Mouse (Mus musculus) intestine, embryonic 16.5 days (tissue): ENCODE measurements around the gene Zfp91. TPM values are rescaled to one million over a fixed set of nuclear protein-coding genes. Genes with fewer than 3 reads are reported as not detected.

Source experiments
- ATAC-seq: fragments of 200-750 bp; cut with Nextera tagmentation; 2 replicates; pipeline ENCODE4 v1.8.0; 2017; ENCODE audit warnings: moderate TSS enrichment, moderate library complexity
- H3K27ac ChIP-seq: fragments of 300-500 bp; sonication (generic); 2 replicates; pipeline ENCODE4 v1.5.1; 2014; ENCODE audit warnings: mild to moderate bottlenecking, low read length
- H3K27me3 ChIP-seq: fragments of 300-500 bp; sonication (generic); replicated peaks from 2 replicates; pipeline ENCODE4 v1.6.1; 2014; ENCODE audit warnings: low read length, control low read depth, mixed read lengths; ENCODE audit not compliant: control insufficient read depth, insufficient read depth
- H3K36me3 ChIP-seq: fragments of 300-500 bp; sonication (generic); 2 replicates; pipeline ENCODE4 v1.6.1; 2014; ENCODE audit warnings: low read length, control low read depth; ENCODE audit not compliant: control insufficient read depth, insufficient read depth
- H3K4me1 ChIP-seq: fragments of 300-500 bp; sonication (generic); 2 replicates; pipeline ENCODE4 v1.6.1; 2014; ENCODE audit warnings: low read length, control low read depth, mixed read lengths; ENCODE audit not compliant: control insufficient read depth, insufficient read depth
- H3K4me2 ChIP-seq: fragments of 300-500 bp; sonication (generic); 2 replicates; pipeline ENCODE4 v1.6.1; 2014; ENCODE audit warnings: low read depth, low read length, control low read depth
- H3K4me3 ChIP-seq: fragments of 300-500 bp; sonication (generic); 2 replicates; pipeline ENCODE4 v1.5.1; 2014; ENCODE audit warnings: mild to moderate bottlenecking, low read length
- H3K9ac ChIP-seq: fragments of 300-500 bp; sonication (generic); 2 replicates; pipeline ENCODE4 v1.6.1; 2014; ENCODE audit warnings: low read depth, low read length
- H3K9me3 ChIP-seq: fragments of 300-500 bp; sonication (generic); 2 replicates; pipeline ENCODE4 v1.6.1; 2016; ENCODE audit warnings: low read length, control low read depth; ENCODE audit not compliant: control insufficient read depth
- WGBS: fragments of 180-500 bp; shearing (Covaris S2); extraction: QIAGEN DNeasy Blood & Tissue Kit; methylation state at CpG from one replicate; pipeline ENCODE4 v1.1.7; 2014; 5-methylcytosine and 5-hydroxymethylcytosine counted together
- polyA plus RNA-seq: library from polyadenylated mRNA; unstranded; fragments of >200 nt; fragmentation: Nextera tagmentation; extraction: Ambion mirVana; gene quantifications from 2 replicates; pipeline ENCODE4 v1.2.1, GENCODE M21; 2015

Zfp91 gene
- 8.7 and 9.5 TPM in 2 replicates for polyA plus RNA-seq

- H3K9me3 ChIP-seq, result no peaks in the 10 kb centered on the region
- ATAC-seq, result peak; percentile 96
These were observed at the start of gene Zfp91, which contains the start of gene Lpxn for GRCm38 (mm10) chr19:12795511-12796327. TSS of gene Zfp91 (minus strand) at chr19:12796126. TSS of gene Lpxn (plus strand) at chr19:12796193.

GRCm38 (mm10) chr19:12838507-12838906 lies 42.6 kb upstream of the Zfp91 start:
- Histone ChIP-seq H3K9me3 (no peaks in the 10 kb centered on the region), H3K9ac (no peak overlapping the region), H3K4me3 (no peak overlapping the region), H3K27me3 (no peaks in the 10 kb centered on the region), H3K27ac (no peak overlapping the region), H3K4me2 (no peak overlapping the region), H3K4me1 (no peaks in the 10 kb centered on the region), H3K36me3 (no peaks in the 10 kb centered on the region)
- 88% methylated on average over 1 of the region's 1 CpGs for WGBS
- no peak for ATAC-seq

More at GRCm38 (mm10) chr19:12795511-12796327, at the start of gene Zfp91, which contains the start of gene Lpxn:
- peak within 1 kb of the TSS; percentile 94 for H3K4me3 ChIP-seq
- peak within 1 kb of the TSS; percentile 100 for H3K27ac ChIP-seq
- no peaks in the 10 kb centered on the region for H3K27me3 ChIP-seq
- H3K4me1 ChIP-seq, result no peaks in the 10 kb centered on the region; the same call in 1 of the 2 replicates
- H3K9ac ChIP-seq, result peak within 1 kb of the TSS; percentile 95
- H3K36me3 ChIP-seq, result no peaks in the 10 kb centered on the region
- WGBS, result under 1% methylated on average over 74 of the region's 76 CpGs
- H3K4me2 ChIP-seq, result peak within 1 kb of the TSS; percentile 75

DNA sequence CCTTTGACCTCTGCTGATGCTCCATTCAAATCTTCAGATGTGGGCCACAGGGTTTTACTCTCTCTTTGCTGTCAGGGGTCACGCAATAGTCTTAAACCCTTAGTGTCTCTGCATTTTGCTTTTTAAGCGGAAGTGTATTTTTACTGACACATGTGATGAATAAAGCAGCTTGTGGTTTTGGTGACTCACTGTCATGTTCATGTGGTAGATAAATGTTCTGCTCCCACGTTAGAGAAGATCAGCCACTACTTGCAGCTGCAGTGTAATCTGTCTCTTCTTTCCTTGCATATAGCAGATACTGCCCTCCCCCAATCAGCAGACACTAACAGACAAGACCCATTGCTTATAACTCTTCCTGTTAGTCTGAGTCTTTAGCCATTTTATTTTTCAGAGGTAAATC lies 37.7 kb upstream of the Zfp91 start:
- Histone ChIP-seq H3K4me2 (no peak overlapping the region), H3K27ac (no peak overlapping the region), H3K27me3 (no peaks in the 10 kb centered on the region), H3K4me3 (no peak overlapping the region), H3K36me3 (no peaks in the 10 kb centered on the region), H3K9me3 (no peaks in the 10 kb centered on the region), H3K4me1 (no peaks in the 10 kb centered on the region), H3K9ac (no peak overlapping the region)
- no peak for ATAC-seq
- 70% methylated on average over 3 of the region's 3 CpGs for WGBS

DNA sequence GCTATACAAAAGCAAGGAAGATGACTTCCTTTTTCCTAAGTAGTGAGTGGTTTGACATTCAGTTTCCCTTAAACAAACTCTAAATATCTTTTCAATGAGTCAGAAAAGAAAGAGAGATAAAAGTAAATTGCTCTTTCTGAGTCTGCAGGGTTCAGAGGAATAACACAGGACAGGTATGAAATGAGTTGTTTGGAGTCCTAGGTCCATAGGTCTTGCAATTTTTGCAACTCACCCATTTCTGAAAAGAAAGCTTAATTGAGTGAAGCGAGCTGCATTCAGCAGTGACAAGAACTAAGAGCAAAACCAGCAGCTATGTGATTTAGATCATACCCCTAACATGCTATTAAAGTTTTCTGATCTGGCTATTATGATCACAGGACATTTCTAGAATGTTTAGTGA lies 35.6 kb upstream of the Zfp91 start:
- H3K4me2 ChIP-seq, result no peak overlapping the region
- no peak overlapping the region for H3K9ac ChIP-seq
- H3K9me3 ChIP-seq, result no peaks in the 10 kb centered on the region
- no peak overlapping the region for H3K27ac ChIP-seq
- H3K36me3 ChIP-seq, result no peaks in the 10 kb centered on the region
- no peaks in the 10 kb centered on the region for H3K27me3 ChIP-seq
- no peak overlapping the region for H3K4me3 ChIP-seq
- H3K4me1 ChIP-seq, result no peaks in the 10 kb centered on the region
- ATAC-seq, result peak; percentile 52; the same call in 1 of the 2 replicates
- WGBS, result 80% methylated on average over 1 of the region's 1 CpGs

DNA sequence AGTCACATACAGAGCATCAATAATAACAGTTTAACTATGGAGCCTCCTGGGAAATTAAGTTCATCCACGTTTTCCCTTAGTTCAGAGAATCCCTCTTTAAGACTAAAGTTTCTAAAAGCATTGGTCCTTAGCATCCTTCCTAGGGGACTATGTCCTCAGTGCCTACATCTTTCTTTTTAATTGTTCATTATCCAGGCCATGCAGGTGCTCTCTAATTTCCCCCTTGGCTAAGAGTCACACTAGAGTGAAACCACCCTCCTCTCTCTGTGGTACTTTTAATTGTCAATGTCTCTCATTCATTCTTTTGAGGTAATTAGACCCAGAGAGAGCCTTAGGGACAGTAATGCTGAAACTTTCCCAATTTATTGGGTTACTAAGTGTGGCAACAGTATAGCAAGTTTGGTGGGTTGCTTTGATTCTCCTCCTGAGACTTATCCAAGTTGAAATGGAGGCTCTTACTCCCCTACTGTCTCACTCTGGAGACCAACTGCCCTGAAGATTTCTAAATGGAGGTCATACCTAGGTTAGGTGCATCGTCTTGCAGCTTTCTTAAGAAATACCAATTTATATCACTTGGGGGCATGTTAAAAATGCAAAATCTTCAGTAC lies 35.0 kb upstream of the Zfp91 start:
- Histone ChIP-seq H3K4me1 (no peaks in the 10 kb centered on the region), H3K9me3 (no peaks in the 10 kb centered on the region), H3K27ac (no peak overlapping the region), H3K27me3 (no peaks in the 10 kb centered on the region), H3K9ac (no peak overlapping the region), H3K36me3 (no peaks in the 10 kb centered on the region), H3K4me3 (no peak overlapping the region), H3K4me2 (no peak overlapping the region)
- WGBS, result 66% methylated on average over 2 of the region's 2 CpGs
- no peak for ATAC-seq

- Histone ChIP-seq H3K9me3 (no peaks in the 10 kb centered on the region), H3K36me3 (no peaks in the 10 kb centered on the region), H3K27me3 (no peaks in the 10 kb centered on the region), H3K27ac (no peak overlapping the region), H3K4me3 (no peak overlapping the region), H3K9ac (no peak overlapping the region), H3K4me1 (no peaks in the 10 kb centered on the region), H3K4me2 (no peak overlapping the region)
- ATAC-seq, result no peak
- 72% methylated on average over 4 of the region's 4 CpGs for WGBS
These were observed 28.6 kb upstream of the Zfp91 start for GRCm38 (mm10) chr19:12824549-12824948.

GRCm38 (mm10) chr19:12820383-12820782 lies 24.5 kb upstream of the Zfp91 start:
- no peaks in the 10 kb centered on the region for H3K27me3 ChIP-seq
- no peak overlapping the region for H3K4me2 ChIP-seq
- H3K36me3 ChIP-seq, result no peaks in the 10 kb centered on the region
- H3K27ac ChIP-seq, result no peak overlapping the region
- H3K4me3 ChIP-seq, result no peak overlapping the region
- no peaks in the 10 kb centered on the region for H3K4me1 ChIP-seq
- H3K9me3 ChIP-seq, result no peaks in the 10 kb centered on the region
- ATAC-seq, result no peak
- WGBS, result 33% methylated on average over 4 of the region's 4 CpGs
- H3K9ac ChIP-seq, result no peak overlapping the region

DNA sequence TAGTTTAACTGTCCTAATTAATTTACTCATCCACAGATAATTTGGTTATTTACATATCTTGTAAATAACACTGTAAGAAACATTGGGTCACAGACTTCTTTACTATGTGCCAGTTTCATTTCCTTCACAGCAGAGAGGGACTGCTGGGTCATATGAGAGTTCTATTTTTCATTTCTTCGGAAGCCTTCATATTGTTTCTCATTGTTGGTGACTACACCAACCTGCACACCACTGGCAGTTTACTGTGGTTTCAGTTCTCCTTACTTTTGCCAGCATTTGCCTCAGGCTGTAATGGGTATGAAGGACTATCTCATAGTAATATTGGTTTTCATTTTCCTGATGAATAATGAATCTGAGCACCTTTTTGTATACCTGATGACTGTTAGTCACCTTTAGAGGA lies 22.6 kb upstream of the Zfp91 start:
- Histone ChIP-seq H3K27me3 (no peaks in the 10 kb centered on the region), H3K4me2 (no peak overlapping the region), H3K4me1 (no peaks in the 10 kb centered on the region), H3K9ac (no peak overlapping the region), H3K4me3 (no peak overlapping the region), H3K27ac (no peak overlapping the region), H3K9me3 (no peaks in the 10 kb centered on the region), H3K36me3 (no peaks in the 10 kb centered on the region)
- WGBS, result 86% methylated on average over 1 of the region's 1 CpGs
- no peak for ATAC-seq

DNA sequence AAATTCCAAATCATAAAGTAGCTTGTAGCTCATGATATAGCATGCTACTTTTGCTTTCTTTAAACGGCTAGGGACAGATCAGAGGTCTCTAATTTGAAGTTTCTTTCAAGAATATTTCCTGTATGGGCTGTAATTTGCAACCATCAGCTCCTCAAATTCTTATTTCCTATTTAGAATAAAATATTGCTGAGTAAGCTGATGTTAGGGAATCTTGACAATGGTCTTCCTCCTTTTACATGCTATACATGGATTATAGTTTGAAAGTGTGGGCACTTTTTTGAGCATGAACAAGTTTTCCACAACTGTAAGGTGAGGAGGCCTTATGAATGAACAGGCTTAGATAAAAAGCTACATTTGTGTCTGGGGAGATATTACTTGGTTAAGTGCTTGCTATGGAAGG lies 18.0 kb upstream of the Zfp91 start:
- H3K4me1 ChIP-seq, result no peaks in the 10 kb centered on the region

More for the DNA sequence above, 18.0 kb upstream of the Zfp91 start:
- Histone ChIP-seq H3K9ac (no peak overlapping the region), H3K36me3 (no peaks in the 10 kb centered on the region), H3K27me3 (no peaks in the 10 kb centered on the region), H3K9me3 (no peaks in the 10 kb centered on the region), H3K4me2 (no peak overlapping the region), H3K4me3 (no peak overlapping the region), H3K27ac (no peak overlapping the region)
- WGBS, result 89% methylated on average over 1 of the region's 1 CpGs
- ATAC-seq, result no peak
